Mouse (Mus musculus) splenic B cell, adult 2 months (primary cell): ENCODE measurements at regions not wholly inside any gene's neighbourhood (a gene's known extent, or its start where the extent isn't known, plus 50 kb on each side); places are given as distances from the start of the nearest gene placed in this dataset.

Source experiments
- DNase-seq: peaks from one replicate; pipeline ENCODE4 v3.0.0-alpha.2; 2011; ENCODE audit warnings: low read depth, low spot score
- H3K27me3 ChIP-seq: 2 replicates; pipeline ENCODE4 v1.6.1; 2012; ENCODE audit warnings: mild to moderate bottlenecking, low read length, moderate library complexity, mixed read lengths; ENCODE audit not compliant: control insufficient read depth, poor library complexity, insufficient read depth, severe bottlenecking
- H3K36me3 ChIP-seq: 2 replicates; pipeline ENCODE4 v1.6.1; 2012; ENCODE audit warnings: mild to moderate bottlenecking, low read length, moderate library complexity, mixed read lengths; ENCODE audit not compliant: control insufficient read depth, poor library complexity, insufficient read depth, severe bottlenecking

DNA sequence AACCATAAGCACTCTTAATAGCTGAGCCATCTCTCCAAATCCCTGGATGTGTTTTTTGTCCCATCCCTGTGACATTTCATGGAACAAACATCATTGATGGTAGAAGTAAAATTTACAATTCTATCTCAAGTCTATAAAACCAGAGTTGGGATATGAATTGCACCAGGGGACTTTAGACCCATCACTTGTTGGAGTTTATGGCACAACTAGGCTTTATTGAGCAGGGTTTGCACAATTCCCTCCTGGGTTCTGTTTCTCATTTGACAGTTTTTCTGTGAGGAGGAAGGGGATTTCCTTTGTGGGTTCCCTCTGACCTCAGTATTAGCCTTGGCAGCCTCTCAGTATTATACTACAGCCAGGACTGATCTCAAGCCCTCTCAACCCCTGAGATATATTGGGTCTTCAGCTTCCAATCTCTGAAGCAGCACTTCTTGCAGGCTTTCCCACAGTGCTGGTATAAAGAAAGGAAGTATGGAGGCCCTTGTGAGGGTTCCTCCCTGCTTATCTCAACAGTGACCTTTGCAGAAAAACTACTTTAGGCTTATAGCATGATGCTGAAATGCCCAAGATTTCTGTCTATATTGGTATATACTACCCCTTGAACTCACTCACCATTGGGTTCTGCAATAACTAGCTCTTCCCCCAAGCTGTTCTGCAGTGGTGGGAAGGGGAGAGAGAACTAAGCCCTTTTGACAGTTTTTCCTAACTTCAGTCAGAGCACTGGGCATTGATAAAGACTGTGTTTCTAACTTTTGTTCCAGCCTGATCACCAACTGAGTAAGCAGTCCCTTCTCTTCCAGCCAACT is 582.4 kb downstream of the 1190002N15Rik start:
- Histone ChIP-seq H3K27me3 (no peaks in the 10 kb centered on the region), H3K36me3 (no peaks in the 10 kb centered on the region)
- DNase-seq: no peak

DNA sequence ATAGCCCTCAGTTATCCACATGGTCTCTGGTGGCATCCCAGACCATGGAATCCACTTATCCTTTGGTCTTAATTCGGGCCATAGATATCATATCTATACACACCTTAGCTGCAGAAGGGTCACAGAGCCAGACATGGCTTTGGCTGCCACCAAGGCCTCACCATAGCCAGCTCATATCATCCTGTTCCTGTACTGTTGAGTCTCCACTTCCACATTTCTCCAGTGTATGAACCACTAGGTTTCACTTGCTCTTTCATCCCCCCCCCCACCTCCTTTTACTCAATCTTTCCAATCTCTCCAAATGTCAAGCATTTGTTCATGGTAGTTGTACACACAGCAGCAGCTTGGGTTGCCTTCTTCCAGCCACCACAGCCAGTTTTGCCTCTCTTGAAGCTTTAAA is 589.2 kb downstream of the 1190002N15Rik start:
- no peak for DNase-seq
- Histone ChIP-seq H3K36me3 (no peaks in the 10 kb centered on the region), H3K27me3 (no peaks in the 10 kb centered on the region)

DNA sequence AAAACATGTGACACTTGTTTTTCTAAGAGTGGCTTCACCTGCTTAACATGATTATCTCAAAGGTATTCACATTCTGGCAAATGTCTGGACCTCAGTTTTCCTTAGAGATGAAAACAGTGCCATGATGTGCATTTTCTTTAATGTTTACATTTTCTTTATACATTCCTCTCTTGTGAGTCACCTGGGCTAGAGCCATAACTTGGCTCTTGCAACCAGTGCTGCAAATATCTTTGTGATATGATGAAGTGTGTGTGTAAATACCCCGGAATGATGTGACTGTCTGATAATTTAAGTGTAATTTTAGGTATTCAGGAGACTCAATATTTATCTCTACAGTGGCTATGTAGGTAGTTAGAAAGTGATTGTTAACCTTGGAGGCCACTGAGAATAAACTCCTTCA is 590.8 kb downstream of the 1190002N15Rik start:
- DNase-seq: no peak
- Histone ChIP-seq H3K36me3 (no peaks in the 10 kb centered on the region), H3K27me3 (no peaks in the 10 kb centered on the region)

DNA sequence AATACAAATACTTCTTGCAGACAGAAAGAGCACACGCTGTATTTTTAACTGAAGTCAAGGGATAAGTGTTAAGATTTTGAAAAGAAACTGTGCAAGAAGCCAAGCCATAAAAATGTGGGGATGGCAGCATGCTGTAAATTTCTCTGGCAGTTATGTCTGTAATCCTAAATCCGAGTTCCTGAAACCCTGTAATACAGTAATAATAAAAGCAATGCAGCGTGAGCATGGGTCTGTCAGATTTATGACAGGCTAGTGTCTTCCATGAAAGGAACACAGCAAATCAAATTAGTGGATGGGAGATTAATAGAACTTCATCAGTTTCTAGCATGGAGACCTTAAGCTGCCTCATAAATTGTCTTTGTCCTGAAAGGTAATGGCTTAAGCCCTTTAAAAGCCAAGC is 597.7 kb downstream of the 1190002N15Rik start:
- no peaks in the 10 kb centered on the region for H3K27me3 ChIP-seq
- no peak for DNase-seq
- no peaks in the 10 kb centered on the region for H3K36me3 ChIP-seq

- Histone ChIP-seq H3K27me3 (no peaks in the 10 kb centered on the region), H3K36me3 (no peaks in the 10 kb centered on the region)
- DNase-seq: no peak
Measured at GRCm38 (mm10) chr9:93930684-93931083, 607.2 kb downstream of the 1190002N15Rik start.

- H3K27me3 ChIP-seq: no peaks in the 10 kb centered on the region
- DNase-seq: no peak
- no peaks in the 10 kb centered on the region for H3K36me3 ChIP-seq
Measured at GRCm38 (mm10) chr9:93889256-93889655, 648.6 kb downstream of the 1190002N15Rik start.

- no peak for DNase-seq
- no peaks in the 10 kb centered on the region for H3K36me3 ChIP-seq
- H3K27me3 ChIP-seq: no peaks in the 10 kb centered on the region
Measured at GRCm38 (mm10) chr9:93880112-93880511, 657.8 kb downstream of the 1190002N15Rik start.

GRCm38 (mm10) chr9:93879572-93879971 is 658.3 kb downstream of the 1190002N15Rik start:
- Histone ChIP-seq H3K27me3 (no peaks in the 10 kb centered on the region), H3K36me3 (no peaks in the 10 kb centered on the region)
- no peak for DNase-seq

- DNase-seq: no peak
- Histone ChIP-seq H3K27me3 (no peaks in the 10 kb centered on the region), H3K36me3 (no peaks in the 10 kb centered on the region)
Measured at GRCm38 (mm10) chr9:93870778-93871177, 667.1 kb downstream of the 1190002N15Rik start.

DNA sequence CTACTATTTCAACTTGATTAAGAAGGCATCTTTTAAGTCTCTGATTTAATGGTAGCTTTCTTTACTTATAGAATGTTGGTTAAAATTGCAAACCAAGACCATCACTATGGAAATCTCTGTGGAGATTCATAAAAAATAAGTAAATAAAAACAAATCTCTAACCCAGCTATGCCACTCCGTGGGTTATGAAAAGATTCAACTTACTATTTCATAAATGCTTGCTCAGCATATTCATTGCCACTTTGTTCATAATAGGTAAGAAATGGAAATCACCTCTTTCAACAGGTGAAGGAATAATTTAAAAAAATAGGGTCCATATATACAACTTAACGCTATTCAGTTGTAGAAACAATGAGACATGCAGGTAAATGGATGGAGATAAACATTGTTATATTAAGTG is 679.9 kb downstream of the 1190002N15Rik start:
- no peak for DNase-seq
- H3K27me3 ChIP-seq: no peaks in the 10 kb centered on the region
- no peaks in the 10 kb centered on the region for H3K36me3 ChIP-seq

- no peak for DNase-seq
- H3K27me3 ChIP-seq: no peaks in the 10 kb centered on the region
- no peaks in the 10 kb centered on the region for H3K36me3 ChIP-seq
Measured at GRCm38 (mm10) chr9:93846411-93846810, 691.5 kb downstream of the 1190002N15Rik start.

DNA sequence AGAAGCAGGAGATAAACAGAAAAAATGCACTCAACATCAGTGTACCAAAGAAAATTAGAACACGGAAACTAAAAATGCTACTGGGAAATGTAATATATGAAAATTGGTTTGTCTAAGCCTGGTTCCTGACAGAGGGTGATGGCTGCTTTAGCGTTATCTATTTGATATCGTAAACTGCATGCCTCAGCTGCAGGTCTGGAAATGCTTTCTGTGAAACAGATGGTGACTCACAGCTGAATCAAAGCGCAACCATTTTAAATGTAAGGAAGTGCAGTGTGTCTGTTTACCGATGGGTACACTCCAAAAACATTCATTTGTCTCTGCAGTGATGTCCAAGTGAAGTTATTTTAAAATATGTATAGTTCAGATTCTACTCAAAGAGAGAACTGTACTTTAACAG is 694.0 kb downstream of the 1190002N15Rik start:
- no peaks in the 10 kb centered on the region for H3K27me3 ChIP-seq
- DNase-seq: no peak
- H3K36me3 ChIP-seq: no peaks in the 10 kb centered on the region
